Mouse (Mus musculus): ENCODE results near the gene Abl2. TPM values are rescaled to one million over a fixed set of nuclear protein-coding genes. Genes with fewer than 3 reads are reported as not detected.

The Abl2 gene
- polyA plus RNA-seq, 1 experiment = 11.0 TPM

DNA sequence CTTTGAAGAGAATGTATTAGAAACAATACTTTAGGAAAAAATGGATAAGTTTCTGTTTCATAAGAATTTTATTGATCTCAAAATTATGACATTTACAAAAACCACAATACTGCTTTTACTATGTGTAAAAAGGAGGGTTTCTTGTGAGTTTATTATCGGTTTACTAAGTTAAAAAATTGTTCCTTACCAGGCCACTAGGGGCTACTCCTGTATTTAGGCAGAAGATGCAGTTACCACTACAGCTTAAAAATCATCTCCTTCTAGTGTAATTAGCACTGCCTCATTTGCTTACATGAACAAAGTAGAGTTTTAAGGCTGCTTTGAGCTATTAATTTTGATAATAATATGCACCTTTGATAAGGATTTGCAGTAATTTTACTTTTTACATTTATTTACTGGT, 25.6 kb downstream of the Abl2 start:
- 40% methylated on average over 1 of the region's 1 CpGs for WGBS
- DNase-seq (ENCODE audit: low read depth in 1 of 2, low spot score in 2 of 2) = no peak
- no peak overlapping the region for H3K27ac ChIP-seq (ENCODE audit: insufficient read depth, low read length)
- TF ChIP-seq CTCF (IDR thresholded peaks at IDR 0.05; ENCODE audit: extremely low read depth, insufficient read depth, insufficient read length, insufficient replicate concordance) (no peak), POLR2A (IDR thresholded peaks at IDR 0.05; ENCODE audit: low read depth, low read length) (no peak)
- no peaks in the 10 kb centered on the region for H3K27me3 ChIP-seq (ENCODE audit: control insufficient read depth, insufficient read depth, low read length)
- H3K4me3 ChIP-seq (ENCODE audit: extremely low read depth, insufficient read depth, insufficient read length) = no peak overlapping the region
- H3K4me1 ChIP-seq (ENCODE audit: control insufficient read depth, insufficient read depth, insufficient read length) = no peaks in the 10 kb centered on the region
- no peaks in the 10 kb centered on the region for H3K36me3 ChIP-seq (ENCODE audit: control insufficient read depth, insufficient read depth, low read length)

DNA sequence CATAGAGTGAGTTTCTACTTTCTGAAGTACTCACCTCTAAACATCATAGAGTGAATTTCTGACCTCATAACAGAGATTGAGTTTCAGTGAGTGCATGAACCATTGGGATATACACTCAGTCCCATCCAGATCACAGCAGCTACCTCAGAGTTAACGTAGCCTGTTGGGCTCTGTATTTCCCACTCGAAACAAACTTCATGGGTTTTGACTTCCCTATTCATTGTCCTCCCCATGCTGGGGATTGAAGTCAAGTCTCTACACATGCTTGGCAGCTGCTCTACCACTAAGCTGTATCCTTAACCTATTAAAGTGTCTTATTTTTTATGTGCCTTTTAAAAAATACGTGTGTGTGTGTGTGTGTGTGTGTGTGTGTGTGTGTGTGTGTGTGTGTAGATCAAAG, 26.9 kb downstream of the Abl2 start:
- DNase-seq (ENCODE audit: low read depth in 1 of 2, low spot score in 2 of 2) = no peak
- H3K27ac ChIP-seq (ENCODE audit: insufficient read depth, low read length) = no peak overlapping the region
- no peaks in the 10 kb centered on the region for H3K36me3 ChIP-seq (ENCODE audit: control insufficient read depth, insufficient read depth, low read length)
- no peaks in the 10 kb centered on the region for H3K27me3 ChIP-seq (ENCODE audit: control insufficient read depth, insufficient read depth, low read length)
- no peak overlapping the region for H3K4me3 ChIP-seq (ENCODE audit: extremely low read depth, insufficient read depth, insufficient read length)
- H3K4me1 ChIP-seq (ENCODE audit: control insufficient read depth, insufficient read depth, insufficient read length) = peaks cover 2% of the 10 kb centered on the region; the same call in 1 of the 2 replicates
- TF ChIP-seq POLR2A (IDR thresholded peaks at IDR 0.05; ENCODE audit: low read depth, low read length) (no peak), CTCF (IDR thresholded peaks at IDR 0.05; ENCODE audit: extremely low read depth, insufficient read depth, insufficient read length, insufficient replicate concordance) (no peak)
- WGBS = 65% methylated on average over 3 of the region's 3 CpGs

DNA sequence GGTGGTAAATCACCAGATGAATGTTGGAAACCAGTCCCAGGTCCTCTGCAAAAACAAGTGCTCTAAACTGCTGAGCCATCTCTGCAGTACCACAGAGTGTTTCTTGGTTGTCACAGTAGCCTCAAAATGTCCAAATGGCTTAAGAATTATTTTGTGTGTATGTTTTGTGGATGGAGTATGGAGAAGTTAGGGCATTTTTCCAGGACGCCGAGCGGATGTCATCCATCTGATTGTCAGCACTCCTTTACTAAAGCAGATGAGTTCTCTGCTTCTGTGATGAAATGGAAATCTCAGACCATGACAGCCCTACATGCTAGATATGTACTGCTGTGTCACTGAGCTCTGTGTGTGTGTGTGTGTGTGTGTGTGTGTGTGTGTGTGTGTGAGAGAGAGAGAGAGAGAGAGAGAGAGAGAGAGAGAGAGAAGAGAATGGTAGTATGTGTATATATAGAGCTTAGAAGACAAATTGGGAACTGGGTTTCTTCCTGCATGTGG, 31.3 kb downstream of the Abl2 start:
- DNase-seq (ENCODE audit: low read depth in 1 of 2, low spot score in 2 of 2) = no peak
- 91% methylated on average over 3 of the region's 3 CpGs for WGBS
- no peaks in the 10 kb centered on the region for H3K36me3 ChIP-seq (ENCODE audit: control insufficient read depth, insufficient read depth, low read length)
- H3K4me1 ChIP-seq (ENCODE audit: control insufficient read depth, insufficient read depth, insufficient read length) = peaks cover 2% of the 10 kb centered on the region; the same call in 1 of the 2 replicates
- no peak overlapping the region for H3K4me3 ChIP-seq (ENCODE audit: extremely low read depth, insufficient read depth, insufficient read length)
- no peaks in the 10 kb centered on the region for H3K27me3 ChIP-seq (ENCODE audit: control insufficient read depth, insufficient read depth, low read length)
- TF ChIP-seq CTCF (IDR thresholded peaks at IDR 0.05; ENCODE audit: extremely low read depth, insufficient read depth, insufficient read length, insufficient replicate concordance) (no peak), POLR2A (IDR thresholded peaks at IDR 0.05; ENCODE audit: low read depth, low read length) (no peak)
- no peak overlapping the region for H3K27ac ChIP-seq (ENCODE audit: insufficient read depth, low read length)

DNA sequence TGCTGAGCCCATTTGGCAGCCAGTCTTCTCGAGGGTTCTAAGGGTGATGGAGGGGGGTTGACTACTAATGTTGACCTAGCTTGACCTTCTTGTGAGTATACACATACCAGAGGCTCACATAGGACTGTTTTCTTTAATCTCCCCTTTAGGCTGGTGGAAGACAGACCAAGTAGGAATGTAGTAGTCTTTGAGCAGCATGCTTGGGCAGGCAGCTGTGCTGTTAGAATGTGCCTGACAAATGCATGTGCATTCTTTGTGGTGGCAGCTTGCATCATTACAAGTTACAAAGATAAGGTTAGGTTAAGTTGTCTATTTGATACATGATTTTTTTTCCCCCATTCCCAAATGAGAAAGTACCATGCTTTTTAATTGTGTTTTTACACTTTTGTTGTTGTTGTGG, 31.8 kb downstream of the Abl2 start:
- Histone ChIP-seq H3K27ac (ENCODE audit: insufficient read depth, low read length) (no peak overlapping the region), H3K36me3 (ENCODE audit: control insufficient read depth, insufficient read depth, low read length) (no peaks in the 10 kb centered on the region), H3K4me1 (ENCODE audit: control insufficient read depth, insufficient read depth, insufficient read length) (peaks cover 2% of the 10 kb centered on the region; the same call in 1 of the 2 replicates), H3K27me3 (ENCODE audit: control insufficient read depth, insufficient read depth, low read length) (no peaks in the 10 kb centered on the region), H3K4me3 (ENCODE audit: extremely low read depth, insufficient read depth, insufficient read length) (no peak overlapping the region)
- DNase-seq (ENCODE audit: low read depth in 1 of 2, low spot score in 2 of 2) = no peak
- no peak for TF ChIP-seq CTCF (IDR thresholded peaks at IDR 0.05; ENCODE audit: extremely low read depth, insufficient read depth, insufficient read length, insufficient replicate concordance)
- no peak for TF ChIP-seq POLR2A (IDR thresholded peaks at IDR 0.05; ENCODE audit: low read depth, low read length)
- WGBS = 73% methylated on average over 1 of the region's 1 CpGs

DNA sequence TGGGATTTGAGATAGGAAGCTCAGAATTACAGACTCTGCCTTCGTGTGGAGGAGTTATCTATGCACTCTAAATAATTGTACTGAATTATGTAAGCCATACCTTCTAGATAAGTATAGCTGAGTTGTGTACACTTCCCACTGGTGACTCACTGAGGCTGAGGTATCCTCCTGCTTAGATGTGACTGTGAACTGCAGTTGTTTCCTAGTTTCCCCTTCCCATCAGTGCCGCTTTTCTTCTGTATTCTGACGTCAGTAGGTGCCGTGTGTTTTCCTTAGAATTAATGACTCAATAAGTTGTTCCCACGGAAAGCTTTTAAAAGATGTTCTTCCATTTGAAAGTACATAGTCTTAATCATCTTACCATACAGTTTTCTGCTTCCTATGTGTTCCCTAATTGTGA, 34.7 kb downstream of the Abl2 start:
- WGBS = 87% methylated on average over 5 of the region's 5 CpGs
- no peaks in the 10 kb centered on the region for H3K36me3 ChIP-seq (ENCODE audit: control insufficient read depth, insufficient read depth, low read length)
- H3K4me3 ChIP-seq (ENCODE audit: extremely low read depth, insufficient read depth, insufficient read length) = no peak overlapping the region
- no peaks in the 10 kb centered on the region for H3K27me3 ChIP-seq (ENCODE audit: control insufficient read depth, insufficient read depth, low read length)
- no peak overlapping the region for H3K27ac ChIP-seq (ENCODE audit: insufficient read depth, low read length)
- no peak for DNase-seq (ENCODE audit: low read depth in 1 of 2, low spot score in 2 of 2)
- H3K4me1 ChIP-seq (ENCODE audit: control insufficient read depth, insufficient read depth, insufficient read length) = peaks cover 3% of the 10 kb centered on the region; the same call in 1 of the 2 replicates
- no peak for TF ChIP-seq POLR2A (IDR thresholded peaks at IDR 0.05; ENCODE audit: low read depth, low read length)
- TF ChIP-seq CTCF (IDR thresholded peaks at IDR 0.05; ENCODE audit: extremely low read depth, insufficient read depth, insufficient read length, insufficient replicate concordance) = no peak

DNA sequence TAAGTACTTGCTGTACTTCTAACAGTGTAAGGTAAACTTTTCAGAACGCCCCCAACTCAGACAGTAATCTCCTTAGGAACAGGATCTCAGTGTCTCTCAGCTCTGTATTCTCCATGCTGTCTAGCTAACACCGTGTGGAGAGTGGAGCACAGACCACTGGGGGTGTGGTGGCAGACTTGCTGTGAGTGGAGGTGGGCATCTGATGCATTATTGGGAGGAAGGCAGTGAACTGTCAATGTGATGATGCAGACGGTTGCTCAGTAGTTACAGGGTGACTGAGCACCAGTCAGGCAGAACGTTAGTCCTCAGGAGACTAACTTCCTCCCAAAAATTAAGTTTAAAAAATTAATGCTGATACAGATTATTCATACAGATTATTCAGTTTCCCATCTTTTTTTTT, 38.5 kb downstream of the Abl2 start:
- Histone ChIP-seq H3K27me3 (ENCODE audit: control insufficient read depth, insufficient read depth, low read length) (no peaks in the 10 kb centered on the region), H3K4me1 (ENCODE audit: control insufficient read depth, insufficient read depth, insufficient read length) (peaks cover 2% of the 10 kb centered on the region; the same call in 1 of the 2 replicates), H3K27ac (ENCODE audit: insufficient read depth, low read length) (no peak overlapping the region), H3K4me3 (ENCODE audit: extremely low read depth, insufficient read depth, insufficient read length) (no peak overlapping the region), H3K36me3 (ENCODE audit: control insufficient read depth, insufficient read depth, low read length) (no peaks in the 10 kb centered on the region)
- WGBS = 55% methylated on average over 4 of the region's 4 CpGs
- TF ChIP-seq CTCF (IDR thresholded peaks at IDR 0.05; ENCODE audit: extremely low read depth, insufficient read depth, insufficient read length, insufficient replicate concordance) = no peak
- no peak for TF ChIP-seq POLR2A (IDR thresholded peaks at IDR 0.05; ENCODE audit: low read depth, low read length)
- DNase-seq (ENCODE audit: low read depth in 1 of 2, low spot score in 2 of 2) = no peak

DNA sequence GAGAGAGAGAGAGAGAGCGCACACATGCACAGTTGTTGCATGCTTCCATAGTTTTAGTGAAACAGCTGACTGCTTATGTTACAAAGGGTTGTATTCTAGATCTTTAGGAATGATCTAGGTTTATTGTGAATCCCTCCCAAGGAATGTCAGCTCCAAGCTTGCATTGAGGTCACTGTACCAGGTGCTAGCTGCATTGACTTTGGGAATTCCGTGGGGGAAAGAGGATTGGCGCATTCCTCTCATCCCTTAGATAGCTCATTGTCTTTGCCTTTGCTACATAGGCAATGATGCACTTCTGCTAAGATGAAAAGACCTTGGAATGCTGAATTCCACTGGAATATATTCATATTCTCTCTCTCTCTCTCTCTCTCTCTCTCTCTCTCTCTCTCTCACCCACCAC, 44.0 kb downstream of the Abl2 start:
- WGBS = 96% methylated on average over 3 of the region's 3 CpGs
- Histone ChIP-seq H3K4me1 (ENCODE audit: control insufficient read depth, insufficient read depth, insufficient read length) (no peaks in the 10 kb centered on the region; the same call in 1 of the 2 replicates), H3K36me3 (ENCODE audit: control insufficient read depth, insufficient read depth, low read length) (no peaks in the 10 kb centered on the region), H3K27ac (ENCODE audit: insufficient read depth, low read length) (no peak overlapping the region), H3K27me3 (ENCODE audit: control insufficient read depth, insufficient read depth, low read length) (no peaks in the 10 kb centered on the region), H3K4me3 (ENCODE audit: extremely low read depth, insufficient read depth, insufficient read length) (no peak overlapping the region)
- TF ChIP-seq POLR2A (IDR thresholded peaks at IDR 0.05; ENCODE audit: low read depth, low read length) (no peak), CTCF (IDR thresholded peaks at IDR 0.05; ENCODE audit: extremely low read depth, insufficient read depth, insufficient read length, insufficient replicate concordance) (no peak)
- no peak for DNase-seq (ENCODE audit: low read depth in 1 of 2, low spot score in 2 of 2)

All from spleen, adult 2 months (tissue).